Mouse (Mus musculus) midbrain, embryonic 13.5 days (tissue): ENCODE measurements at regions not wholly inside any gene's neighbourhood (a gene's known extent, or its start where the extent isn't known, plus 50 kb on each side); places are given as distances from the start of the nearest gene placed in this dataset.

Source experiments
- ATAC-seq: fragments of 200-750 bp; cut with Nextera tagmentation; 2 replicates; pipeline ENCODE4 v1.8.0; 2017; ENCODE audit warnings: mild to moderate bottlenecking, moderate TSS enrichment, moderate library complexity
- H3K27ac ChIP-seq: fragments of 300-500 bp; sonication (generic); 2 replicates; pipeline ENCODE4 v1.5.1; 2015; ENCODE audit warnings: inconsistent platforms, mild to moderate bottlenecking, moderate library complexity
- H3K27me3 ChIP-seq: fragments of 300-500 bp; sonication (generic); 2 replicates; pipeline ENCODE4 v1.6.1; 2015; ENCODE audit warnings: mild to moderate bottlenecking, inconsistent platforms
- H3K36me3 ChIP-seq: fragments of 300-500 bp; sonication (generic); 2 replicates; pipeline ENCODE4 v1.6.1; 2015; ENCODE audit warnings: mild to moderate bottlenecking, inconsistent platforms
- H3K4me1 ChIP-seq: fragments of 300-500 bp; sonication (generic); replicated peaks from 2 replicates; pipeline ENCODE4 v1.6.1; 2015; ENCODE audit warnings: inconsistent platforms
- H3K4me2 ChIP-seq: fragments of 300-500 bp; sonication (generic); replicated peaks from 2 replicates; pipeline ENCODE4 v1.6.1; 2015; ENCODE audit warnings: moderate library complexity, mild to moderate bottlenecking, inconsistent platforms
- H3K4me3 ChIP-seq: fragments of 300-500 bp; sonication (generic); replicated peaks from 2 replicates; pipeline ENCODE4 v1.5.1; 2015; ENCODE audit warnings: mild to moderate bottlenecking, inconsistent platforms
- H3K9ac ChIP-seq: fragments of 300-500 bp; sonication (generic); replicated peaks from 2 replicates; pipeline ENCODE4 v1.6.1; 2015; ENCODE audit warnings: mild to moderate bottlenecking, inconsistent platforms
- H3K9me3 ChIP-seq: fragments of 300-500 bp; sonication (generic); 2 replicates; pipeline ENCODE4 v1.6.1; 2016; ENCODE audit warnings: mild to moderate bottlenecking, inconsistent platforms
- WGBS: fragments of 180-500 bp; shearing (Covaris S2); methylation state at CpG from one replicate; pipeline ENCODE4 v1.1.7; 2015; 5-methylcytosine and 5-hydroxymethylcytosine counted together

GRCm38 (mm10) chr11:32931928-32932327 lies 107.5 kb upstream of the Smim23 start:
- no peak for ATAC-seq
- Histone ChIP-seq H3K27ac (no peak overlapping the region), H3K9ac (no peak overlapping the region), H3K4me3 (no peak overlapping the region), H3K27me3 (peaks cover 4% of the 10 kb centered on the region), H3K36me3 (no peaks in the 10 kb centered on the region), H3K4me1 (peaks cover 3% of the 10 kb centered on the region), H3K4me2 (no peak overlapping the region), H3K9me3 (no peaks in the 10 kb centered on the region)
- 70% methylated on average over 9 of the region's 9 CpGs for WGBS

DNA sequence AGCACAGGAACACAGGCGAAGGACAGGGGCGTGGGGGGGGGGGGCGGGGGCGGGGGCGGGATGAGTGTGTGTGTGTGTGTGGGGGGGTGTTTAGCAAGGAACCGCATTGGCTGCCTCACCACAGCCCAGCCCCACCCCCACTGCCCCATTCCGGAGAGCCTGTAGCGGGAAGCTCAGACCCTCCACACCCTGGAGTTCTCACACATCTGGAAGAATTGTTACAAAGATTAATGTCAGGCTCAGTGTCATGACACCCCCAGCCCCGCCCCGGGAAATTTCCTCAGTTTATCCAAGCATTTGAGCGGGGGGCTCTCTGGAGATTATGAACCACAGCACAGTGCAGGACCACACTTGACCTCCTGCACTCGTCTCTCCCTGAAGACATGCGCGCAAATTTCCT lies 106.6 kb upstream of the Smim23 start:
- Histone ChIP-seq H3K36me3 (no peaks in the 10 kb centered on the region), H3K4me2 (peak overlapping the region; percentile 38), H3K27ac (no peak overlapping the region), H3K9ac (no peak overlapping the region), H3K4me3 (0 out of 2 replicates have a peak overlapping the region, but pooled peaks have one; percentile 0), H3K4me1 (peaks cover 6% of the 10 kb centered on the region), H3K27me3 (peaks cover 11% of the 10 kb centered on the region), H3K9me3 (no peaks in the 10 kb centered on the region)
- WGBS = 10% methylated on average over 13 of the region's 14 CpGs
- ATAC-seq = no peak

DNA sequence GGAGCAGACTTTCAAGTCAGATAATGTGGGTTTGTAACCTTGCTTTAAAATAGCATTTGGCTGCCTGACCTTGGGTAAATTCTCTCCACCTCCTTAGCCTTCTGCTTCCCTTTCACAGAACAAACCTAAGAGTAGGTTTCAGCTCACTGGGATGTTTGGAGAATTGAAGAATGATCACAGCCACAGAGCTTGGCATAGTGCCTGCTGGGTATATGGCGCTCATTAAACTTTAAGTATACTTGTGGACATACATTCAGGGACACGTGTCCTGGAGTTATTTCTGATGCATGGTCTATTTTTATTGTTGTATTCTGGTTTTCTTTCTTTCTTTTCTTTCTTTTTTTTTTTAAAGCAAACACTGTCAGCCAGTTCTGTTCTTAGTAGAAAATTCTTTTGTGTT lies 104.4 kb upstream of the Smim23 start:
- Histone ChIP-seq H3K27me3 (peaks cover 23% of the 10 kb centered on the region), H3K4me3 (no peak overlapping the region), H3K9ac (no peak overlapping the region), H3K4me1 (peaks cover 13% of the 10 kb centered on the region), H3K4me2 (no peak overlapping the region), H3K27ac (no peak overlapping the region), H3K36me3 (no peaks in the 10 kb centered on the region), H3K9me3 (no peaks in the 10 kb centered on the region)
- no peak for ATAC-seq
- WGBS = 85% methylated on average over 2 of the region's 2 CpGs

- ATAC-seq = peak; percentile 65
- 5% methylated on average over 33 of the region's 33 CpGs for WGBS
Measured at GRCm38 (mm10) chr11:32925421-32926271, 101.2 kb upstream of the Smim23 start.

GRCm38 (mm10) chr11:32924932-32925331 lies 100.5 kb upstream of the Smim23 start:
- Histone ChIP-seq H3K27ac (no peak overlapping the region), H3K36me3 (no peaks in the 10 kb centered on the region), H3K9ac (no peak overlapping the region), H3K27me3 (peaks cover 23% of the 10 kb centered on the region), H3K9me3 (no peaks in the 10 kb centered on the region), H3K4me1 (peaks cover 9% of the 10 kb centered on the region), H3K4me3 (no peak overlapping the region), H3K4me2 (no peak overlapping the region)
- WGBS = 70% methylated on average over 7 of the region's 7 CpGs
- ATAC-seq = no peak

More at GRCm38 (mm10) chr11:32925421-32926271, 101.2 kb upstream of the Smim23 start:
- Histone ChIP-seq H3K27ac (no peak overlapping the region), H3K36me3 (no peaks in the 10 kb centered on the region), H3K4me3 (peak overlapping the region; percentile 30), H3K4me1 (peaks cover 9% of the 10 kb centered on the region), H3K9ac (peak overlapping the region; percentile 36; the same call in 1 of the 2 replicates), H3K27me3 (peaks cover 23% of the 10 kb centered on the region), H3K4me2 (peak overlapping the region; percentile 54), H3K9me3 (no peaks in the 10 kb centered on the region)

- H3K9ac ChIP-seq = no peak overlapping the region
- H3K4me2 ChIP-seq = no peak overlapping the region
- no peak overlapping the region for H3K27ac ChIP-seq
- H3K4me3 ChIP-seq = no peak overlapping the region
- no peak for ATAC-seq
- H3K9me3 ChIP-seq = no peaks in the 10 kb centered on the region
- no peaks in the 10 kb centered on the region for H3K36me3 ChIP-seq
- H3K4me1 ChIP-seq = 0 out of 2 replicates have a peak, but pooled peaks cover 1% of the 10 kb centered on the region
- H3K27me3 ChIP-seq = no peaks in the 10 kb centered on the region
- WGBS = 87% methylated on average over 3 of the region's 3 CpGs
Measured at GRCm38 (mm10) chr11:32913071-32913470, 88.7 kb upstream of the Smim23 start.

GRCm38 (mm10) chr11:32911791-32912190 lies 87.4 kb upstream of the Smim23 start:
- Histone ChIP-seq H3K9ac (no peak overlapping the region), H3K4me1 (0 out of 2 replicates have a peak, but pooled peaks cover 2% of the 10 kb centered on the region), H3K9me3 (no peaks in the 10 kb centered on the region), H3K27me3 (no peaks in the 10 kb centered on the region), H3K36me3 (no peaks in the 10 kb centered on the region), H3K4me2 (no peak overlapping the region), H3K4me3 (no peak overlapping the region), H3K27ac (no peak overlapping the region)
- ATAC-seq = no peak
- 93% methylated on average over 4 of the region's 4 CpGs for WGBS

GRCm38 (mm10) chr11:32908723-32909411 lies 84.5 kb upstream of the Smim23 start:
- no peak overlapping the region for H3K4me3 ChIP-seq
- no peaks in the 10 kb centered on the region for H3K9me3 ChIP-seq
- no peaks in the 10 kb centered on the region for H3K27me3 ChIP-seq
- H3K36me3 ChIP-seq = no peaks in the 10 kb centered on the region
- 0 out of 2 replicates have a peak, but pooled peaks cover 2% of the 10 kb centered on the region for H3K4me1 ChIP-seq
- no peak overlapping the region for H3K4me2 ChIP-seq
- ATAC-seq = no peak
- H3K9ac ChIP-seq = no peak overlapping the region
- no peak overlapping the region for H3K27ac ChIP-seq
- WGBS = 76% methylated on average over 14 of the region's 14 CpGs

DNA sequence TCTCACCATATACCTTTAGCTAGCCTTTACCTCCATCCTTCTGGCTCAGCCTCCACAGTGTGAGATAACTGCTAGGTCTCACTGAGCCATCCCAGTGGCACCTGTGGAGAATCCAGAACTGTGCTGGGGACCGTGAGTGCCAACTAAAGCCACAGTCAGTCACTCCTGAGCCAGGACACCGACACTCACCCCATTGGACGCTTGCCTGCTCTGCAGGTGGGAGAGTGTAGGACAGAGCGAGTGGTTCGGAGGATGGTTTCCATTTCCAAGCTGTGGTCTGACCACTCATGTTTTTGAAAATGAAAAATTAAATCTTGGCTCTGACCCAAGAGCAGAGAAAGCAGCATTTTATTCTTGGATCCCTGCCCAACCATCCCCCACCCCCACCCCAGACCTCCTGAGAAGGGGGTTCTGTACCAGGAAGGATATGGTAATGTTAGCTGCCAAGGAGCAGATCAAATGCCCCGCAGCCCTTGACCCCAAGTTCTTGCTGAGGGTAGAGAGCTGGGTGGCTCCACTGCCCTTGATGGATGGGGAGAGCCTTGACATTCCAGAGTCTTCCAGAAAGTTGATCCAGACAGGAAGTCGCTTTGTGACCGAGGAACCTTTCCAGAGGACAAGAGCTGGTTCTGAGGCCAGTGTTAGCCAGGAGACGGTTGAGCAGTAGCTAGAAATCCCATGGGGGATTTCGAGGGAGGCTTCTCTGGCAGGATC lies 83.3 kb upstream of the Smim23 start:
- Histone ChIP-seq H3K9ac (no peak overlapping the region), H3K4me1 (0 out of 2 replicates have a peak, but pooled peaks cover 2% of the 10 kb centered on the region), H3K36me3 (no peaks in the 10 kb centered on the region), H3K9me3 (no peaks in the 10 kb centered on the region), H3K27ac (no peak overlapping the region), H3K4me3 (no peak overlapping the region), H3K4me2 (no peak overlapping the region), H3K27me3 (no peaks in the 10 kb centered on the region)
- ATAC-seq = peak; percentile 37; the same call in 1 of the 2 replicates
- WGBS = 68% methylated on average over 10 of the region's 10 CpGs

GRCm38 (mm10) chr11:32903970-32904369 lies 79.6 kb upstream of the Smim23 start:
- no peak overlapping the region for H3K27ac ChIP-seq
- no peak overlapping the region for H3K4me3 ChIP-seq
- no peak for ATAC-seq
- H3K4me1 ChIP-seq = 0 out of 2 replicates have a peak, but pooled peaks cover 2% of the 10 kb centered on the region
- H3K9ac ChIP-seq = no peak overlapping the region
- H3K36me3 ChIP-seq = no peaks in the 10 kb centered on the region
- H3K9me3 ChIP-seq = no peaks in the 10 kb centered on the region
- H3K4me2 ChIP-seq = no peak overlapping the region
- no peaks in the 10 kb centered on the region for H3K27me3 ChIP-seq

- no peak overlapping the region for H3K4me2 ChIP-seq
- no peak for ATAC-seq
- 85% methylated on average over 3 of the region's 3 CpGs for WGBS
- H3K4me1 ChIP-seq = 0 out of 2 replicates have a peak, but pooled peaks cover 2% of the 10 kb centered on the region
- H3K27ac ChIP-seq = no peak overlapping the region
- no peaks in the 10 kb centered on the region for H3K9me3 ChIP-seq
- no peak overlapping the region for H3K9ac ChIP-seq
- no peak overlapping the region for H3K4me3 ChIP-seq
- H3K27me3 ChIP-seq = no peaks in the 10 kb centered on the region
- no peaks in the 10 kb centered on the region for H3K36me3 ChIP-seq
Measured at GRCm38 (mm10) chr11:32903389-32903788, 79.0 kb upstream of the Smim23 start.

DNA sequence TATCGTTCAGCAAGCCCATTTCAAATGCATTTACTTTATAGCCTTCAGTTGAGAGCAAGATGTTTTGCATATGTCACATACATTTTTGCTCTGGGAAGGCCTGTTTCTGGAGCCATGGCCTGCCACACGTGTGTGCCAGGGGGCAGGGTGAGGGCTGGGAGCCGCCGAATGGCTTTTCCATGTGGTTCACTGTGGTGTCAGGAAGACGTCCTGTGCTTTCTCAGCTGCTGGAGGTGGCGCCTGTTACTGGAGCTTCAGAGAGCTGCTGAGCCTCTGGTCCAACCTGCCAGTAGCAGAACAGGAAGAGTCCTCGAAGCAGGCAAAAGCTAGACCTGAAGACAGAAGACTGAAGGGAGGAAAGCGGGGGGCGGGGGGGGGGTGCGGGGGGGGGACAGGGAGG lies 78.5 kb upstream of the Smim23 start:
- Histone ChIP-seq H3K4me2 (no peak overlapping the region), H3K27me3 (no peaks in the 10 kb centered on the region), H3K9ac (no peak overlapping the region), H3K36me3 (no peaks in the 10 kb centered on the region), H3K4me1 (no peaks in the 10 kb centered on the region), H3K9me3 (no peaks in the 10 kb centered on the region), H3K4me3 (no peak overlapping the region), H3K27ac (no peak overlapping the region)
- ATAC-seq = no peak
- 69% methylated on average over 9 of the region's 10 CpGs for WGBS
